Mouse (Mus musculus): Measurements from ENCODE around the gene D11Wsu47e. TPM values are rescaled to one million over a fixed set of nuclear protein-coding genes. Genes with fewer than 3 reads are reported as not detected.

The D11Wsu47e gene
- polyA plus RNA-seq, 1 experiment from 2014 or later: 20.0 TPM

DNA sequence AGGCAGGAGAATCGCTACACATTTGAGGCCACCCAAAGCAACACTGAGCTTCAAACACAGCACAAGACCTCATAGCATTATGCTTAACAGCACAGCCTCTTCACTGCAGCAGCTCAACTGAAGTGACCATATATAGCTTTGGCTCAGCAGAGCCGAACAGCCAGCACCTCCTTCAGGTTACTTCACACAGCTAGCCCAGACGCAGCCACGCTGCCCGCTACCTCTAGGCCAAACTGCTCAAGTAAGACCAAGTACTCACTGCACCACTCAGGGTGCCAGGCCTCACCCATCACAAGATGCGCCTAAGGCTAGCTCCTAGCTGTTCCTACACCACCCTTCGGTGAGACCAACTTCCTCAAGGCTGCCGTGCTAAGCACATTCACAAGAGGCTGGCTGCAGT, 5.8 kb upstream of the D11Wsu47e start:
- Histone ChIP-seq H3K36me3 (ENCODE audit: control insufficient read depth, insufficient read depth, low read length) (peaks cover 44% of the 10 kb centered on the region), H3K4me1 (ENCODE audit: control insufficient read depth in 2 of 2, insufficient read depth in 2 of 2, low read length in 2 of 2) (peaks cover 10 to 43% of the 10 kb centered on the region in 2 experiments), H3K27me3 (ENCODE audit: control insufficient read depth, insufficient read depth, low read length) (no peaks in the 10 kb centered on the region), H3K27ac (replicated peaks in 1 of 2; ENCODE audit: control insufficient read depth in 1 of 2, insufficient read depth in 1 of 2, low read depth in 2 of 2, low read length in 2 of 2) (peak overlapping the region; percentile 75 to 79), H3K4me3 (ENCODE audit: control insufficient read depth in 1 of 2, insufficient read depth in 1 of 2, low read depth in 1 of 2, low read length in 2 of 2) (no peak overlapping the region), H3K9ac (ENCODE audit: low read length) (peak overlapping the region; percentile 52; the same call in 1 of the 2 replicates), H3K9me3 (ENCODE audit: control insufficient read depth, low read length) (no peaks in the 10 kb centered on the region), H3K4me2 (ENCODE audit: low read length) (0 out of 2 replicates have a peak overlapping the region, but pooled peaks have one; percentile 37)
- 45% methylated on average over 8 of the region's 8 CpGs for WGBS
- no peak for ATAC-seq (ENCODE audit: insufficient number of reproducible peaks, insufficient read depth, low FRiP score, low read depth)

DNA sequence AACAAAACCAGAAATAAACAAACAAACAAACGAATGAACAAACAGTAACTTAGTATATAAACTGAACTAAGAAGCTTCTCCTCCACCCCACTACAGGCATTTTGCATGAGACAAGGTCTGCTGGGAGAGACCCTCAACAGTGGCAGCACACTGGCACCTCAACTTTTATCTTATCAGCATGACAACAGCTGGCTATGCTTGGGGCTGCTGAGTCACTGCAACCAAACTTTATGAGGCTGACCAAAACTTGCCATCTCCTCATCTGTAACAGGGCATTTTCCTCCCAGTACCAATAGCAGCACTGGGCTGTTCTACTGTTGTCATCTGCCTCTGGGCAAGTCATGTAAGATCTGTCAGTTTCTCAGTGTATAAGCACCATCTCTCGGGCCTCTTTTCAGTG, 3.3 kb upstream of the D11Wsu47e start:
- no peak for ATAC-seq (ENCODE audit: insufficient number of reproducible peaks, insufficient read depth, low FRiP score, low read depth)
- peak overlapping the region; percentile 45; the same call in 1 of the 2 replicates for H3K9ac ChIP-seq (ENCODE audit: low read length)
- H3K4me2 ChIP-seq (ENCODE audit: low read length): peak overlapping the region; percentile 78; the same call in 1 of the 2 replicates

DNA sequence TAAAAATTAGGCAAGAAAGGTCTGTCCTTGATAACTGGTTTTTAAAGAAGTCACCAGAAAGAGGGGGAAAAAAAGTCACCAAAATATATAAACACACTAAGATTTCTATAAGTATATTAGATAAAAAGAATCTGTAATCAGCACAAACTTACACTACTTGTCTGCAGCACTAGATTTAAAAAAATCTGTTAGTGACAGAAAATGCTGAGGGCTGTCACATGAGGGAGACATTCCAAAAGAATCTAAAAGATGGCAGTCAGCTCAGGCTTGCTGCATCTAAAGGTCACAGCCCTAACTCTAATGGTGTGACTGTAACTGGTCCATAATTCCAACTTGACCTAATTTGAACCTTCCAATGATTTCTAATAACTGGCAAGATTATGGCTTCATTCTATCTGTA, 2.2 kb upstream of the D11Wsu47e start:
- no peak for ATAC-seq (ENCODE audit: insufficient number of reproducible peaks, insufficient read depth, low FRiP score, low read depth)
- H3K4me2 ChIP-seq (ENCODE audit: low read length): peak overlapping the region; percentile 78
- no peaks in the 10 kb centered on the region for H3K9me3 ChIP-seq (ENCODE audit: control insufficient read depth, low read length)
- peaks cover 13% of the 10 kb centered on the region for H3K36me3 ChIP-seq (ENCODE audit: control insufficient read depth, insufficient read depth, low read length)
- no peaks in the 10 kb centered on the region for H3K27me3 ChIP-seq (ENCODE audit: control insufficient read depth, insufficient read depth, low read length)
- no peak overlapping the region for H3K27ac ChIP-seq (replicated peaks in 1 of 2; ENCODE audit: control insufficient read depth in 1 of 2, insufficient read depth in 1 of 2, low read depth in 2 of 2, low read length in 2 of 2)
- peaks cover 9 to 42% of the 10 kb centered on the region in 2 experiments for H3K4me1 ChIP-seq (ENCODE audit: control insufficient read depth in 2 of 2, insufficient read depth in 2 of 2, low read length in 2 of 2)
- peak overlapping the region in 1 of 2 experiments; percentile 87; a peak in 2 of 4 replicates for H3K4me3 ChIP-seq (ENCODE audit: control insufficient read depth in 1 of 2, insufficient read depth in 1 of 2, low read depth in 1 of 2, low read length in 2 of 2)
- H3K9ac ChIP-seq (ENCODE audit: low read length): peak overlapping the region; percentile 93

More for the DNA sequence above, 3.3 kb upstream of the D11Wsu47e start:
- peaks cover 9 to 42% of the 10 kb centered on the region in 2 experiments for H3K4me1 ChIP-seq (ENCODE audit: control insufficient read depth in 2 of 2, insufficient read depth in 2 of 2, low read length in 2 of 2)
- WGBS: 60% methylated on average over 2 of the region's 2 CpGs
- H3K27me3 ChIP-seq (ENCODE audit: control insufficient read depth, insufficient read depth, low read length): no peaks in the 10 kb centered on the region
- H3K36me3 ChIP-seq (ENCODE audit: control insufficient read depth, insufficient read depth, low read length): peaks cover 18% of the 10 kb centered on the region
- H3K4me3 ChIP-seq (ENCODE audit: control insufficient read depth in 1 of 2, insufficient read depth in 1 of 2, low read depth in 1 of 2, low read length in 2 of 2): no peak overlapping the region
- H3K27ac ChIP-seq (replicated peaks in 1 of 2; ENCODE audit: control insufficient read depth in 1 of 2, insufficient read depth in 1 of 2, low read depth in 2 of 2, low read length in 2 of 2): no peak overlapping the region
- no peaks in the 10 kb centered on the region for H3K9me3 ChIP-seq (ENCODE audit: control insufficient read depth, low read length)

DNA sequence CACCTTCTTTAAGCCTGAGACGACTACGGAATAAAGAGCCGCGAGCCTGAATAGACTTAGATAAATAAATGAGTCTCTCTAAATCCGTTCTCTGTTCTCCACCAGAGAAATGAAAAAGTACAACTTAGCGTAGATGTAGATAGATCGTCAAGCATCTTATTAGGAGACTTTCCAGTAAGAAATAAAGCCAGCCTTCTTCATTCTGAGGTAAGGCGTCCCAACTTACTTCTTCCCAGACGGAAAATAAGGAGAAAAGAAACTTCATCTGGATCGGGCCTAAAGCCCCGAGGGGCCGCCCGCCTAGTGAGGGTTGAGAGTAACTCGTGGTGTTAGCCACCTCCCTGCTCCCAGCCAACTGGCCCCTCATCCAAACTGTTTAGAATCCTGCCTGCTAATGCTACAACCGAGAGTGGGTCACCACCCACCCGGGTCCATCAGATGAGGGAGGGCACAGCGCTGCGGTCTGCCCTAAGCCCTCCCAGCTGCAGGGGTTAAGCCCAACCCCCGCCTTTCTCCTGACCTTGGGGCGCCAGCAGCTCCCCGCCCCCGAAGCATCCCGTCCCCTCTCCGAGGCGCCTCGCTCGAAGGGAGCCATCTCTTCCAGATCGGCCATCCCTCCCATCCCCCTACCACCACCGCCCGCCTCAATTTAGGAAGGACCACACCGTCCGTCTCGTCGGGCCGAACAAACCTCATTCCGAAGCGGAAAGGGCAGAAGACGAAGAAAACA, 1.1 kb upstream of the D11Wsu47e start:
- no peaks in the 10 kb centered on the region for H3K9me3 ChIP-seq (ENCODE audit: control insufficient read depth, low read length)
- peaks cover 6 to 40% of the 10 kb centered on the region in 2 experiments for H3K4me1 ChIP-seq (ENCODE audit: control insufficient read depth in 2 of 2, insufficient read depth in 2 of 2, low read length in 2 of 2)
- no peaks in the 10 kb centered on the region for H3K27me3 ChIP-seq (ENCODE audit: control insufficient read depth, insufficient read depth, low read length)
- peak overlapping the region; percentile 87 to 97 for H3K4me3 ChIP-seq (ENCODE audit: control insufficient read depth in 1 of 2, insufficient read depth in 1 of 2, low read depth in 1 of 2, low read length in 2 of 2)
- H3K36me3 ChIP-seq (ENCODE audit: control insufficient read depth, insufficient read depth, low read length): peaks cover 12% of the 10 kb centered on the region
- peak overlapping the region; percentile 96 for H3K27ac ChIP-seq (replicated peaks in 1 of 2; ENCODE audit: control insufficient read depth in 1 of 2, insufficient read depth in 1 of 2, low read depth in 2 of 2, low read length in 2 of 2)
- H3K4me2 ChIP-seq (ENCODE audit: low read length): peak overlapping the region; percentile 78
- ATAC-seq (ENCODE audit: insufficient number of reproducible peaks, insufficient read depth, low FRiP score, low read depth): peak; percentile 54
- WGBS: 2% methylated on average over 37 of the region's 38 CpGs
- H3K9ac ChIP-seq (ENCODE audit: low read length): peak overlapping the region; percentile 93

DNA sequence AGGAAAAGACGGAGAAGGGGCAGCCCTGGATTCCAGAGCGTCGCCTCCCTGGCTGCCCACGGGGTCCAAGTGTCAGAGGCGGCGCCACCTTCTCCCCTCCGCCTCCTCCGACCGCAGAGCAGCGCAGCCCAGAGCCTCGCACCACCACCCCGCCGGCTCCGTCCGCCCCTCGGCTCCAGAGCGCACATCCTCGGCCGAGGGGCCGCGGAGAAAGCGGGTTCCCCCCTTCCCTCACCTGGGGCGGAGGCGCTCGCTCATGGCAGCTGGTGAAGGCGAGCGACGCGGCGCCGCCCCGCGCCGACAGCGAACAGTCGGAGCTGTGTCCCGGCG, 620 bp upstream of the D11Wsu47e start:
- Histone ChIP-seq H3K36me3 (ENCODE audit: control insufficient read depth, insufficient read depth, low read length) (peaks cover 18% of the 10 kb centered on the region), H3K27me3 (ENCODE audit: control insufficient read depth, insufficient read depth, low read length) (no peaks in the 10 kb centered on the region), H3K9me3 (ENCODE audit: control insufficient read depth, low read length) (no peaks in the 10 kb centered on the region), H3K4me1 (ENCODE audit: control insufficient read depth in 2 of 2, insufficient read depth in 2 of 2, low read length in 2 of 2) (peaks cover 6 to 34% of the 10 kb centered on the region in 2 experiments), H3K9ac (ENCODE audit: low read length) (peak overlapping the region; percentile 93), H3K27ac (replicated peaks in 1 of 2; ENCODE audit: control insufficient read depth in 1 of 2, insufficient read depth in 1 of 2, low read depth in 2 of 2, low read length in 2 of 2) (peak overlapping the region; percentile 96), H3K4me2 (ENCODE audit: low read length) (peak overlapping the region; percentile 78), H3K4me3 (ENCODE audit: control insufficient read depth in 1 of 2, insufficient read depth in 1 of 2, low read depth in 1 of 2, low read length in 2 of 2) (peak overlapping the region; percentile 87 to 97)
- ATAC-seq (ENCODE audit: insufficient number of reproducible peaks, insufficient read depth, low FRiP score, low read depth): peak; percentile 60
- 1% methylated on average over 17 of the region's 38 CpGs for WGBS

DNA sequence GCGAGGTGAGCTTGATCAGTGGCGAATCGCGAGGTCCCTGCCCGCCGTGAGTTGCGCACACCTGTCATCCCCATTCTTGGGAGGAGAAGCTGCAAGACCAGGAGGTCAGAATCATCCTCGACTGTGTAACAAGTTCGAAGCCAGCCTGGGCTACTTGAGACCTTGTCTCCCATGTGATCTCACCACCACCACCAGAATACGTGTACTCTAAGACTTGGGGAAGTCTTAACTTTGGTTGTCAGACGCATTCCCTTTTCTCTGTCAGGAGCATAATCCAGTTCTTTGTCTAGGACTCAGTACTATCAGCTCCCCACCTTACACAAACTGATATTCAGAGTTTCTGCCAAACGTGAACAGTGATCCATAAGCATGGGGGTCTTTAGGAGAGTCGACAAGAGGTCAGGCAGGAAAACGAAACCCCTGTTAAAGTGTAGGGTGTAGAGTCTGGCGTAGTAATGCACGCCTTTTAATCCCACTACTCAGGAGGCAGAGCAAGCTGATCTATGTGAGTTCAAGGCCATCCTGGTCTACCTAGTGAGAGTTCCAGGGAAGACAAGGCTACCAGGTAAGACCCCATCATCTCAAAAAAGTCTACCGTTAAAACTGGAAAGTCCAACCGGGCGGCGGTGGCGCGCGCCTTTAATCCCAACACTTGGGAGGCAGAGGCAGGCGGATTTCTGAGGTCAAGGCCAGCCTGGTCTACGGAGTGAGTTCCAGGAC, 655 bp downstream of the D11Wsu47e start:
- H3K27ac ChIP-seq (replicated peaks in 1 of 2; ENCODE audit: control insufficient read depth in 1 of 2, insufficient read depth in 1 of 2, low read depth in 2 of 2, low read length in 2 of 2): peak overlapping the region in 1 of 2 experiments; percentile 96; a peak in 2 of 4 replicates
- ATAC-seq (ENCODE audit: insufficient number of reproducible peaks, insufficient read depth, low FRiP score, low read depth): no peak
- 40% methylated on average over 25 of the region's 25 CpGs for WGBS
- H3K36me3 ChIP-seq (ENCODE audit: control insufficient read depth, insufficient read depth, low read length): peaks cover 30% of the 10 kb centered on the region
- H3K4me3 ChIP-seq (ENCODE audit: control insufficient read depth in 1 of 2, insufficient read depth in 1 of 2, low read depth in 1 of 2, low read length in 2 of 2): peak overlapping the region; percentile 87 to 91
- no peaks in the 10 kb centered on the region for H3K27me3 ChIP-seq (ENCODE audit: control insufficient read depth, insufficient read depth, low read length)
- H3K4me2 ChIP-seq (ENCODE audit: low read length): peak overlapping the region; percentile 84
- peak overlapping the region; percentile 93 for H3K9ac ChIP-seq (ENCODE audit: low read length)
- H3K9me3 ChIP-seq (ENCODE audit: control insufficient read depth, low read length): no peaks in the 10 kb centered on the region
- peaks cover 6 to 30% of the 10 kb centered on the region in 2 experiments for H3K4me1 ChIP-seq (ENCODE audit: control insufficient read depth in 2 of 2, insufficient read depth in 2 of 2, low read length in 2 of 2)

DNA sequence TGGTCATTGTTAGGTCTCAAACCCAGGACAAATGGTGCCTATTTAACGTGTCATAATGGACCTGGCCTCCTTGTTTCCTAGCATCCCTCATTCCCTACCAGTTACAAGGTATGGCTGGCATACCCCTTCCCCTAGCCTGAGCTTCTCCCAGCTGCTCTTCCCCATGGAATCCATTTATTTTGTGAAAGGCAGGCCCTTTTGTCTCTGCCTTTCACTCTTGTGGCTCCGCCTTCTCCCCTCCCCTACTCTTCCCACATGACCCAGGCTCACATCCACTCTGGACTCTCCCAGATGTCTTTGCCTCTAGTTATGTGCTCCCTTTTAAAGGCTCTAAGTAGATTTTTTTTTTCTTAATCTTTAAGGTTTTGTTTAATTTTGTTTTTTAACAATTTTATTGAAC, 2.8 kb downstream of the D11Wsu47e start:
- Histone ChIP-seq H3K36me3 (ENCODE audit: control insufficient read depth, insufficient read depth, low read length) (peaks cover 52% of the 10 kb centered on the region), H3K9ac (ENCODE audit: low read length) (no peak overlapping the region), H3K9me3 (ENCODE audit: control insufficient read depth, low read length) (no peaks in the 10 kb centered on the region), H3K27me3 (ENCODE audit: control insufficient read depth, insufficient read depth, low read length) (no peaks in the 10 kb centered on the region), H3K4me3 (ENCODE audit: control insufficient read depth in 1 of 2, insufficient read depth in 1 of 2, low read depth in 1 of 2, low read length in 2 of 2) (no peak overlapping the region), H3K4me1 (ENCODE audit: control insufficient read depth in 2 of 2, insufficient read depth in 2 of 2, low read length in 2 of 2) (peaks cover 3 to 19% of the 10 kb centered on the region in 2 experiments; a peak in 3 of 4 replicates), H3K4me2 (ENCODE audit: low read length) (no peak overlapping the region), H3K27ac (replicated peaks in 1 of 2; ENCODE audit: control insufficient read depth in 1 of 2, insufficient read depth in 1 of 2, low read depth in 2 of 2, low read length in 2 of 2) (no peak overlapping the region)
- ATAC-seq (ENCODE audit: insufficient number of reproducible peaks, insufficient read depth, low FRiP score, low read depth): no peak
- 83% methylated on average over 2 of the region's 2 CpGs for WGBS
